Comparison of ENCODE assay signal across 30 mouse cellular contexts in genomic region chr1:153911276-153911795, GRCm38 (mm10). TPM values are rescaled to one million over a fixed set of nuclear protein-coding genes. Genes with fewer than 3 reads are reported as not detected.
DNase-seq lines count a peak whose midpoint lies in the region; TF ChIP-seq lines count a peak whose summit lies in the region.
"Had no signal": no experiment of that assay in that cellular context is flagged by ENCODE, and none has a peak within 500 bp of the region (broad histone marks: within the 10 kb centered on the region; RNA-seq: fewer than 3 reads in every experiment).

No protein-coding gene starts in this region.

- H3K27ac ChIP-seq in gastrocnemius, adult 2 months: peak overlapping the region; percentile 78; the same call in 1 of the 2 replicates
- peak overlapping the region; percentile 60; the same call in 1 of the 2 replicates for H3K27ac ChIP-seq in kidney, adult 2 months (ENCODE audit: insufficient read depth, low read depth, low read length)
- H3K27ac ChIP-seq: embryonic facial prominence, embryonic 15.5 days; forebrain, embryonic 10.5 days; heart, adult 2 months; heart, embryonic 15.5 days; hindbrain, embryonic 10.5 days; hindbrain, embryonic 14.5 days had no signal

- no peak overlapping the region for H3K4me3 ChIP-seq in gastrocnemius, adult 2 months
- no peak overlapping the region for H3K4me3 ChIP-seq in kidney, adult 2 months (ENCODE audit: insufficient read depth, low read depth, low read length)
- H3K4me3 ChIP-seq: embryonic facial prominence, embryonic 15.5 days; erythroblast, embryonic 14.5 days; forebrain, embryonic 10.5 days; heart, adult 2 months; heart, embryonic 15.5 days; hindbrain, embryonic 10.5 days had no signal

- peaks cover 14% of the 10 kb centered on the region for H3K36me3 ChIP-seq in kidney, adult 2 months (ENCODE audit: control insufficient read depth, insufficient read depth, low read length)

- no peak for TF ChIP-seq POLR2A in kidney, adult 2 months (IDR thresholded peaks at IDR 0.05; ENCODE audit: low read depth, low read length)

- H3K27me3 ChIP-seq in kidney, adult 2 months (replicated peaks; ENCODE audit: control insufficient read depth, insufficient read depth, low read length): no peaks in the 10 kb centered on the region
- H3K27me3 ChIP-seq: embryonic facial prominence, embryonic 15.5 days; heart, embryonic 15.5 days had no signal

- intact Hi-C loops in gastrocnemius, adult 2 months (cut with DNase I): no loop called here

- no peak for DNase-seq in gastrocnemius, adult 2 months
- DNase-seq in gastrocnemius, postnatal 25 days: no peak
- DNase-seq in kidney, adult 2 months: peak; percentile 56
- DNase-seq in kidney, postnatal 10 days: no peak
- peak; percentile 41 to 52 for DNase-seq in kidney, adult 8-10 months
- peak; percentile 41 for DNase-seq in kidney, postnatal 14 days
- no peak for DNase-seq in ovary, postnatal 14 days (ENCODE audit: low spot score)
- DNase-seq: adrenal gland, adult 8-10 months; adrenal gland, postnatal 36 days; B cell, adult 2 months; cerebellum, adult 11 months; cerebellum, adult 8-10 months; cerebellum, postnatal 14 days; embryo, embryonic 11 days; heart, adult 2 months; heart, postnatal 14 days had no signal

- H3K4me1 ChIP-seq in kidney, adult 2 months (ENCODE audit: control insufficient read depth, insufficient read depth, low read length): peaks cover 13% of the 10 kb centered on the region
- H3K4me1 ChIP-seq: embryonic facial prominence, embryonic 15.5 days; forebrain, embryonic 10.5 days; hindbrain, embryonic 10.5 days had no signal

- TF ChIP-seq CTCF in gastrocnemius, adult 2 months (IDR thresholded peaks at IDR 0.05): no peak
- no peak for TF ChIP-seq CTCF in kidney, adult 2 months (conservative IDR thresholded peaks at IDR 0.05; ENCODE audit: insufficient read depth, insufficient read length, low read depth, low read length)

- WGBS in kidney, adult 2 months: 60% methylated on average over 6 of the region's 6 CpGs

RNA-seq across cellular contexts. Expression of gene Teddm2, which starts 11.3 kb away (rescaled TPM):
- total RNA-seq in gastrocnemius, adult 2 months (2021): 1 to 10 TPM; 1.6 to 4.4 TPM
- total RNA-seq in gastrocnemius, postnatal 25 days (2021): 1 to 10 TPM; 1.6 to 2.3 TPM
- polyA plus RNA-seq in kidney, adult 2 months (2012; rRNA removed): 0.14 and 0.22 TPM in 2 replicates

RNA-seq across cellular contexts. Expression of gene Glul, which starts 11.6 kb away (rescaled TPM):
- total RNA-seq in gastrocnemius, adult 2 months (2021): 100 to 1,000 TPM; 501 to 689 TPM
- total RNA-seq in gastrocnemius, postnatal 25 days (2021): 100 to 1,000 TPM; 232 to 471 TPM
- 843 and 1,046 TPM in 2 replicates for polyA plus RNA-seq in kidney, adult 2 months (2012; rRNA removed)

RNA-seq across cellular contexts. Expression of gene Teddm1a, which starts 19.8 kb away (rescaled TPM):
- not detected for total RNA-seq in gastrocnemius, adult 2 months (2021)
- total RNA-seq in gastrocnemius, postnatal 25 days (2021): not detected
- not detected in 2 replicates for polyA plus RNA-seq in kidney, adult 2 months (2012; rRNA removed)
- total RNA-seq: adrenal gland, adult 8-10 months; adrenal gland, postnatal 36 days; common myeloid progenitor, adult 5-6 weeks; gastrocnemius, adult 8-10 months; gastrocnemius, postnatal 4 days; heart, adult 2 months; heart, postnatal 14 days had no signal
- polyA plus RNA-seq: brain, embryonic 14.5 days; embryonic facial prominence, embryonic 11.5 days; embryonic facial prominence, embryonic 15.5 days; erythroblast, embryonic 14.5 days; forebrain, embryonic 10.5 days; forebrain, embryonic 14.5 days; G1E; heart, adult 2 months; heart, embryonic 11.5 days; heart, embryonic 15.5 days; hindbrain, embryonic 10.5 days; hindbrain, embryonic 14.5 days had no signal

RNA-seq across cellular contexts. Expression of gene Teddm1b, which starts 37.2 kb away (rescaled TPM):
- total RNA-seq in gastrocnemius, adult 2 months (2021): not detected
- not detected for total RNA-seq in gastrocnemius, postnatal 25 days (2021)
- not detected in 2 replicates for polyA plus RNA-seq in kidney, adult 2 months (2012; rRNA removed)
- total RNA-seq: adrenal gland, postnatal 36 days; common myeloid progenitor, adult 5-6 weeks; gastrocnemius, adult 8-10 months; gastrocnemius, postnatal 4 days; heart, adult 2 months; heart, postnatal 14 days had no signal
- polyA plus RNA-seq: brain, embryonic 14.5 days; erythroblast, embryonic 14.5 days; G1E; heart, adult 2 months had no signal

Comparison
In these comparisons a context has a peak if more than half of its experiments do, and no peak if none do; other contexts are left out.
1. DNase-seq: peak in kidney, adult 2 months (single experiment), kidney, adult 8-10 months (2 of 2) and kidney, postnatal 14 days (single experiment); none in gastrocnemius, adult 2 months (single experiment), gastrocnemius, postnatal 25 days (single experiment), kidney, postnatal 10 days (single experiment) and ovary, postnatal 14 days (single experiment).